Mouse (Mus musculus): Measurements from ENCODE around the gene Mars. TPM values are rescaled to one million over a fixed set of nuclear protein-coding genes. Genes with fewer than 3 reads are reported as not detected.
"Not testable (repeated sequence)": the region's sequence is repeated elsewhere in the genome, so short reads cannot be mapped to it uniquely, and the experiment has no call there.

Gene Mars
- polyA plus RNA-seq, 1 experiment from 2014 or later, result 50.7 TPM

- no peak for ATAC-seq
- Histone ChIP-seq H3K4me3 (ENCODE audit: low read depth, low read length) (no peak overlapping the region), H3K4me2 (replicated peaks; ENCODE audit: low read depth) (no peak overlapping the region), H3K36me3 (ENCODE audit: control insufficient read depth, insufficient read depth) (no peaks in the 10 kb centered on the region), H3K9me3 (ENCODE audit: control insufficient read depth) (no peaks in the 10 kb centered on the region), H3K9ac (ENCODE audit: low read depth, low read length) (no peak overlapping the region), H3K27ac (ENCODE audit: low read depth, low read length) (no peak overlapping the region), H3K4me1 (replicated peaks; ENCODE audit: control insufficient read depth, insufficient read depth, low read length) (no peaks in the 10 kb centered on the region), H3K27me3 (replicated peaks; ENCODE audit: control insufficient read depth, insufficient read depth, low read length) (no peaks in the 10 kb centered on the region)
- WGBS, result 38% methylated on average over 4 of the region's 4 CpGs
- no peak for TF ChIP-seq CTCF (IDR thresholded peaks at IDR 0.05; ENCODE audit: low read depth)
These were observed 6.4 kb upstream of the Mars start for GRCm38 (mm10) chr10:127318009-127318408.

GRCm38 (mm10) chr10:127317277-127317676 is 5.7 kb upstream of the Mars start:
- WGBS, result 65% methylated on average over 2 of the region's 2 CpGs
- Histone ChIP-seq H3K9me3 (ENCODE audit: control insufficient read depth) (no peaks in the 10 kb centered on the region), H3K4me2 (replicated peaks; ENCODE audit: low read depth) (no peak overlapping the region), H3K27me3 (replicated peaks; ENCODE audit: control insufficient read depth, insufficient read depth, low read length) (no peaks in the 10 kb centered on the region), H3K4me1 (replicated peaks; ENCODE audit: control insufficient read depth, insufficient read depth, low read length) (no peaks in the 10 kb centered on the region), H3K36me3 (ENCODE audit: control insufficient read depth, insufficient read depth) (no peaks in the 10 kb centered on the region), H3K9ac (ENCODE audit: low read depth, low read length) (no peak overlapping the region), H3K4me3 (ENCODE audit: low read depth, low read length) (no peak overlapping the region), H3K27ac (ENCODE audit: low read depth, low read length) (no peak overlapping the region)
- ATAC-seq, result no peak
- no peak for TF ChIP-seq CTCF (IDR thresholded peaks at IDR 0.05; ENCODE audit: low read depth)

GRCm38 (mm10) chr10:127314950-127315349 is 3.4 kb upstream of the Mars start:
- not testable (repeated sequence) for H3K4me1 ChIP-seq (replicated peaks; ENCODE audit: control insufficient read depth, insufficient read depth, low read length); H3K36me3 ChIP-seq (ENCODE audit: control insufficient read depth, insufficient read depth); H3K4me3 ChIP-seq (ENCODE audit: low read depth, low read length); H3K9ac ChIP-seq (ENCODE audit: low read depth, low read length); ATAC-seq; H3K27me3 ChIP-seq (replicated peaks; ENCODE audit: control insufficient read depth, insufficient read depth, low read length); H3K27ac ChIP-seq (ENCODE audit: low read depth, low read length); H3K9me3 ChIP-seq (ENCODE audit: control insufficient read depth); H3K4me2 ChIP-seq (replicated peaks; ENCODE audit: low read depth)
- 85% methylated on average over 1 of the region's 1 CpGs for WGBS

GRCm38 (mm10) chr10:127313516-127313915 is 1.9 kb upstream of the Mars start:
- not testable (repeated sequence) for H3K9me3 ChIP-seq (ENCODE audit: control insufficient read depth); H3K27me3 ChIP-seq (replicated peaks; ENCODE audit: control insufficient read depth, insufficient read depth, low read length); H3K4me1 ChIP-seq (replicated peaks; ENCODE audit: control insufficient read depth, insufficient read depth, low read length); H3K36me3 ChIP-seq (ENCODE audit: control insufficient read depth, insufficient read depth); H3K27ac ChIP-seq (ENCODE audit: low read depth, low read length); ATAC-seq; H3K4me3 ChIP-seq (ENCODE audit: low read depth, low read length); H3K9ac ChIP-seq (ENCODE audit: low read depth, low read length); H3K4me2 ChIP-seq (replicated peaks; ENCODE audit: low read depth)
- WGBS, result 85% methylated on average over 5 of the region's 5 CpGs

GRCm38 (mm10) chr10:127312858-127313257 is 1.3 kb upstream of the Mars start:
- WGBS, result 50% methylated on average over 4 of the region's 4 CpGs

GRCm38 (mm10) chr10:127312356-127312676 is 730 bp upstream of the Mars start:
- TF ChIP-seq CTCF (IDR thresholded peaks at IDR 0.05; ENCODE audit: low read depth), result peak; percentile 95
- 1% methylated on average over 4 of the region's 4 CpGs for WGBS

More at GRCm38 (mm10) chr10:127312858-127313257, 1.3 kb upstream of the Mars start:
- H3K9ac ChIP-seq (ENCODE audit: low read depth, low read length), result no peak overlapping the region
- no peak for TF ChIP-seq CTCF (IDR thresholded peaks at IDR 0.05; ENCODE audit: low read depth)
- no peak for ATAC-seq
- H3K4me1 ChIP-seq (replicated peaks; ENCODE audit: control insufficient read depth, insufficient read depth, low read length), result no peaks in the 10 kb centered on the region
- no peak overlapping the region for H3K4me2 ChIP-seq (replicated peaks; ENCODE audit: low read depth)
- H3K9me3 ChIP-seq (ENCODE audit: control insufficient read depth), result no peaks in the 10 kb centered on the region
- no peak overlapping the region for H3K4me3 ChIP-seq (ENCODE audit: low read depth, low read length)
- H3K27ac ChIP-seq (ENCODE audit: low read depth, low read length), result no peak overlapping the region
- H3K36me3 ChIP-seq (ENCODE audit: control insufficient read depth, insufficient read depth), result peaks cover 10% of the 10 kb centered on the region; the same call in 1 of the 2 replicates
- no peaks in the 10 kb centered on the region for H3K27me3 ChIP-seq (replicated peaks; ENCODE audit: control insufficient read depth, insufficient read depth, low read length)

More at GRCm38 (mm10) chr10:127312356-127312676, 730 bp upstream of the Mars start:
- ATAC-seq, result peak; percentile 29; the same call in 1 of the 2 replicates
- peak overlapping the region; percentile 76 for H3K4me2 ChIP-seq (replicated peaks; ENCODE audit: low read depth)
- peak overlapping the region; percentile 52; the same call in 1 of the 2 replicates for H3K9ac ChIP-seq (ENCODE audit: low read depth, low read length)
- H3K36me3 ChIP-seq (ENCODE audit: control insufficient read depth, insufficient read depth), result peaks cover 15% of the 10 kb centered on the region
- no peaks in the 10 kb centered on the region for H3K9me3 ChIP-seq (ENCODE audit: control insufficient read depth)
- H3K4me1 ChIP-seq (replicated peaks; ENCODE audit: control insufficient read depth, insufficient read depth, low read length), result no peaks in the 10 kb centered on the region
- no peaks in the 10 kb centered on the region for H3K27me3 ChIP-seq (replicated peaks; ENCODE audit: control insufficient read depth, insufficient read depth, low read length)
- peak overlapping the region; percentile 60 for H3K4me3 ChIP-seq (ENCODE audit: low read depth, low read length)
- H3K27ac ChIP-seq (ENCODE audit: low read depth, low read length), result peak overlapping the region; percentile 58
